Mouse (Mus musculus): ENCODE measurements at regions not wholly inside any gene's neighbourhood (a gene's known extent, or its start where the extent isn't known, plus 50 kb on each side); places are given as distances from the start of the nearest gene placed in this dataset.
A peak's percentile ranks its signal among the peaks of the same experiment; 100 is the strongest.
"Not testable (repeated sequence)": the region's sequence is repeated elsewhere in the genome, so short reads cannot be mapped to it uniquely, and the experiment has no call there.

- no peak for DNase-seq
Measured at GRCm38 (mm10) chr11:12589757-12590373, 125.1 kb upstream of the Cobl start.

GRCm38 (mm10) chr11:12584851-12585680, 120.3 kb upstream of the Cobl start:
- DNase-seq, result not testable (repeated sequence)

- DNase-seq, result no peak
Measured at GRCm38 (mm10) chr11:12578999-12579576, 114.3 kb upstream of the Cobl start.

GRCm38 (mm10) chr11:12559663-12560062, 94.9 kb upstream of the Cobl start:
- DNase-seq, result no peak

- no peak for DNase-seq
Measured at GRCm38 (mm10) chr11:12558995-12559633, 94.4 kb upstream of the Cobl start.

- no peak for DNase-seq
Measured at GRCm38 (mm10) chr11:12558176-12558575, 93.4 kb upstream of the Cobl start.

DNA sequence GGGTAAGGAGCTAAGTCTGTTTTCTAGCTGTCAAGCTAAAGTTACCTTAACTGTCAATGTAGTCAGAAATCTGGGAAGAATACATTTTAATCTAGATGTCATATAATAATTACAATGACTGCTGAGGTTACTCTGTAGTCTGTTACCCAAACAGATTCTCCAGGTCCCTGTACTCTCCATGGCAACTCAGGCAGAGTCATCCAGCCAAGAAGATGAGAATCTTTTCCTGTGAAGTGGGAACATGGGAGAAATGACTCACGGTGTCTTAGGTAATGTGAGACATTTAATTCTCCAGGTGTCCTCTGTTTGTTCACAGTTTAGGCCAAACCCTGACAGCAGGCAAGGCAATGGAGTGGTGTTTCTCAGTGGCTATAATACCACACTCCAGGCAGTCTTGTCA, 81.0 kb upstream of the Cobl start:
- DNase-seq, result no peak

GRCm38 (mm10) chr11:12543042-12543441, 78.3 kb upstream of the Cobl start:
- no peak for DNase-seq

DNA sequence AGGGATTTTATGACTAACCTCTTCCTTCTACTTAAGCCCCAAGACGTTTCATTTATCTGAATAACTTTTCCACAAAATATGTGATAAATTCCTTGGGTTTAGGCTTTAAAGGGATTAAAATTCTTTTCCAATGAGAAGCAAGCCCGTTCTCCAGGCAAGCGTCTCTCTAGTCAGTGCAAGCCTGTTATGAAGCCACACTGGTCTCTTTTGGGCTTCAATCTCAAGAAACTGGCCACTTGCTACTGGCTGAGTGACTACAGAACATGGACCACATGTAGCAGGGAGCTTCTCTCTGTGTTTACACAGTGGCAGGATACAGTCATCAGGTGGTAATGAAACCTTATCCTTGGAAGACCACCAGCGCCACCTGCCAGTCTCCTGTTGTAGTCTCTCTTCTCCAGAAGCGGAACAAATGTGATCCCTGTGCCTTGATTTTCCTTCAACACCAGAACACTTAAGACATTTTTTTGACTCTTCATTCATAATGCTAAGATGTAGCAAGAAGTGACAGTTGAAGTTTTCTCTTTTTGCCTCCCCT, 75.6 kb upstream of the Cobl start:
- no peak for DNase-seq

- DNase-seq, result no peak
Measured at GRCm38 (mm10) chr11:12535063-12535462, 70.3 kb upstream of the Cobl start.

DNA sequence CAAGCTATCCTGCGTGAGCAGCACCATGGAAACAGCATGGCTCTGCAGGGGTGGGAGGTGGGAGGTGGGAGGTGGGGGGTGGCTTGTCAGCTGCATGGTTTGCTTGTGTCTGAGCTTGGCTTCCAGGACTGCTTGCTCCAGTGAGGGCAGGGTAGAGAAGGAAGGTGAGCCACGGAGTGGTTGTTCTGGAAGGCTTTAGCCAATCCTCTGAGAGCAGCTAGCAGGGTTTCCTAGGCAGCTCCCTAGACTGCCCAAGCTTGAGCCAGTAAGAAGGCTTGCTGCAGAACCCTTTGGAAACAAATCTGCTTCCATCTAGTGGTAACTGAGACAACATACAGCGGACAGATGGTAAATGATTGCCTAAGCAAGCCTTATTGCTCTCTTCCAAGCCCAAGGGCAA, 67.5 kb upstream of the Cobl start:
- peak; percentile 14 for DNase-seq

DNA sequence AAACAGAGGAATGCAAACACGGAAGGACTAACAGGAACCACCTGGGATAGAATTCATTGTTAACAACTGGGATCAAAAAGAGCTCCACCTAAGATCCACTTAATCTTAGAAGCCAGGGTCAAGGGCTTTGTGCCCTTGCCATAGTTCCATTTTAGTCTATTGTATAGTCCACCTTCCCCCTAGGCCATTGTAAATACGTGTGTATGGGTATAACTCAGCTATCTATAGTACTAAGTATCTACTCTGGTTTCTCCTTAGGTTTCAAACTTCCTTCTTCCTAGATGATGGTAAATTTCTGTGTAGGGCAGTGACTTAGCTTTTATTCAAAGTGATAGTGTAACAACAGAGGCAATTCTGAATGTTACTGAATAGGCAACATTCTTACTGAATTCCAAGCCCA, 57.3 kb upstream of the Cobl start:
- not testable (repeated sequence) for DNase-seq

DNA sequence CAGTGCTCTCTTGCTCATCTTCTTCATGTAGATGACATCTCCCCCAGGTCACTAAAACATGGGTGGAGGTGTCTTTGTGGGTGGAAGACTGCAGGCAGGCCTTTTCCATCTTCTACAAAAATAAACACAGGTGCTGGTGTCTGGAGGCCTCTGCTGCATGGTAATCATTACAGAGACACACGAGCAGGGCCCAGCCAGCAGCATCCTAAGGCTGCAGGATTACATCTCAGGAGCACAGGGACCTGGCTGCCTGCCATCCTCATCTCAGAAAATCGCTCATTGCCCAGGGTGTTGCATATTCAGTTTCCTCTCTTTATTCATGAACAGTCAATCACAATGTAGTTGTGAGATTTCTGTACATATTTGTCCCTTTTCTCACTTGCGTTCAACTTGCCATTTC, 56.5 kb upstream of the Cobl start:
- no peak for DNase-seq

DNA sequence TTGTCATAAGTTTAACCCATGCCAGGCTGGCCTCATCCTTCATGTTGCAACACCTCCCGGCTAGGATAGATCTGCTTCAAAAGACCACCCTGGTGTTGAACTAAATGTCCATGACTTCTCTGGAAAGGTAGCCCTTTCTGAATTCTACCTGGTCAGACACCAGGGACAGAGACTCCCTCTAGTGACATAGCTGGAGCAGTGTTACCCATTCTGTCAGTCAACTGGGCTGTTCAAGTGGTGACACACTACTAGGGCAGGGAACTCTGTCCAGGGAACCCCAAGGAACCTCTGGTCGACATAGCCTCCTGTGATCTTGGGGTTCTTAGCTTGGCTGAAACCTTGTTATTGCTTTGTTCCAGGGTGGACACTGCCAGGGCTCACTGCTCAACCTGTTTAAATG, 51.6 kb upstream of the Cobl start:
- DNase-seq, result no peak
